Mouse (Mus musculus) hindbrain, embryonic 16.5 days (tissue): ENCODE results near the gene Prrg1. TPM values are rescaled to one million over a fixed set of nuclear protein-coding genes. Genes with fewer than 3 reads are reported as not detected.
A peak's percentile ranks its signal among the peaks of the same experiment; 100 is the strongest.
"Not testable (repeated sequence)": the region's sequence is repeated elsewhere in the genome, so short reads cannot be mapped to it uniquely, and the experiment has no call there.

Experiments
- ATAC-seq: fragments of 200-750 bp; cut with Nextera tagmentation; 2 replicates; pipeline ENCODE4 v1.8.0; 2017; ENCODE audit warnings: moderate TSS enrichment, moderate library complexity
- H3K27ac ChIP-seq: fragments of 300-500 bp; sonication (generic); 2 replicates; pipeline ENCODE4 v1.5.1; 2014; ENCODE audit warnings: low read depth, mild to moderate bottlenecking, control low read depth, low read length, moderate library complexity
- H3K27me3 ChIP-seq: fragments of 300-500 bp; sonication (generic); replicated peaks from 2 replicates; pipeline ENCODE4 v1.6.1; 2014; ENCODE audit warnings: low read length; ENCODE audit not compliant: control insufficient read depth, insufficient read depth
- H3K36me3 ChIP-seq: fragments of 300-500 bp; sonication (generic); 2 replicates; pipeline ENCODE4 v1.6.1; 2014; ENCODE audit warnings: mild to moderate bottlenecking, low read length, moderate library complexity, mixed read lengths; ENCODE audit not compliant: control insufficient read depth, insufficient read depth
- H3K4me1 ChIP-seq: fragments of 300-500 bp; sonication (generic); 2 replicates; pipeline ENCODE4 v1.6.1; 2014; ENCODE audit warnings: low read depth, low read length; ENCODE audit not compliant: control insufficient read depth, insufficient read depth
- H3K4me2 ChIP-seq: fragments of 300-500 bp; sonication (generic); 2 replicates; pipeline ENCODE4 v1.6.1; 2014; ENCODE audit warnings: mild to moderate bottlenecking, low read length, control low read depth, moderate library complexity
- H3K4me3 ChIP-seq: fragments of 300-500 bp; sonication (generic); 2 replicates; pipeline ENCODE4 v1.5.1; 2014; ENCODE audit warnings: mild to moderate bottlenecking, low read length, control low read depth, moderate library complexity
- H3K9ac ChIP-seq: fragments of 300-500 bp; sonication (generic); 2 replicates; pipeline ENCODE4 v1.6.1; 2014; ENCODE audit warnings: low read depth, mild to moderate bottlenecking, control low read depth, low read length, moderate library complexity
- H3K9me3 ChIP-seq: fragments of 300-500 bp; sonication (generic); 2 replicates; pipeline ENCODE4 v1.6.1; 2014; ENCODE audit warnings: mild to moderate bottlenecking, low read length, moderate library complexity; ENCODE audit not compliant: control insufficient read depth
- WGBS: fragments of 180-500 bp; shearing (Covaris S2); extraction: QIAGEN DNeasy Blood & Tissue Kit; methylation state at CpG from one replicate; pipeline ENCODE4 v1.1.7; 2014; 5-methylcytosine and 5-hydroxymethylcytosine counted together
- polyA plus RNA-seq: library from polyadenylated mRNA; unstranded; fragments of >200 nt; fragmentation: Nextera tagmentation; extraction: Ambion mirVana; gene quantifications from 2 replicates; pipeline ENCODE4 v1.2.1, GENCODE M21; 2015

Gene Prrg1
- polyA plus RNA-seq, 1 experiment from 2014 or later = 6.4 TPM

- 75% methylated on average over 2 of the region's 2 CpGs for WGBS
- Histone ChIP-seq H3K9ac (no peak overlapping the region), H3K4me2 (no peak overlapping the region), H3K4me3 (no peak overlapping the region), H3K36me3 (no peaks in the 10 kb centered on the region), H3K27ac (no peak overlapping the region), H3K27me3 (no peaks in the 10 kb centered on the region), H3K9me3 (no peaks in the 10 kb centered on the region), H3K4me1 (no peaks in the 10 kb centered on the region)
- ATAC-seq = no peak
These were observed 44.9 kb downstream of the Prrg1 start for GRCm38 (mm10) chrX:78538632-78539316.

GRCm38 (mm10) chrX:78518301-78518700, 65.4 kb downstream of the Prrg1 start:
- H3K9me3 ChIP-seq = no peaks in the 10 kb centered on the region
- no peak for ATAC-seq
- H3K27ac ChIP-seq = no peak overlapping the region
- H3K4me2 ChIP-seq = no peak overlapping the region
- 92% methylated on average over 2 of the region's 2 CpGs for whole genome bisulfite sequencing
- H3K9ac ChIP-seq = no peak overlapping the region
- no peaks in the 10 kb centered on the region for H3K4me1 ChIP-seq
- no peaks in the 10 kb centered on the region for H3K36me3 ChIP-seq
- H3K4me3 ChIP-seq = no peak overlapping the region
- no peaks in the 10 kb centered on the region for H3K27me3 ChIP-seq

GRCm38 (mm10) chrX:78482987-78483386, 100.7 kb downstream of the Prrg1 start:
- H3K4me3 ChIP-seq = no peak overlapping the region
- no peak for ATAC-seq
- H3K4me1 ChIP-seq = no peaks in the 10 kb centered on the region
- no peaks in the 10 kb centered on the region for H3K27me3 ChIP-seq
- H3K4me2 ChIP-seq = no peak overlapping the region
- H3K9me3 ChIP-seq = no peaks in the 10 kb centered on the region
- no peaks in the 10 kb centered on the region for H3K36me3 ChIP-seq
- no peak overlapping the region for H3K27ac ChIP-seq
- WGBS = 88% methylated on average over 2 of the region's 2 CpGs
- no peak overlapping the region for H3K9ac ChIP-seq

GRCm38 (mm10) chrX:78479710-78480109, 104.0 kb downstream of the Prrg1 start:
- H3K9me3 ChIP-seq = no peaks in the 10 kb centered on the region
- 71% methylated on average over 3 of the region's 3 CpGs for WGBS
- no peak overlapping the region for H3K4me3 ChIP-seq
- no peak overlapping the region for H3K4me2 ChIP-seq
- no peak for ATAC-seq
- H3K36me3 ChIP-seq = no peaks in the 10 kb centered on the region
- H3K27me3 ChIP-seq = no peaks in the 10 kb centered on the region
- H3K9ac ChIP-seq = no peak overlapping the region
- H3K4me1 ChIP-seq = no peaks in the 10 kb centered on the region
- H3K27ac ChIP-seq = no peak overlapping the region

- Histone ChIP-seq H3K4me3 (no peak overlapping the region), H3K27ac (no peak overlapping the region), H3K4me1 (no peaks in the 10 kb centered on the region), H3K9ac (no peak overlapping the region), H3K36me3 (no peaks in the 10 kb centered on the region), H3K9me3 (no peaks in the 10 kb centered on the region), H3K27me3 (no peaks in the 10 kb centered on the region), H3K4me2 (no peak overlapping the region)
- WGBS = 69% methylated on average over 6 of the region's 6 CpGs
- ATAC-seq = peak; percentile 65
These were observed 149.3 kb downstream of the Prrg1 start for GRCm38 (mm10) chrX:78434357-78434756.

- 82% methylated on average over 2 of the region's 2 CpGs for whole genome bisulfite sequencing
These were observed 180.3 kb downstream of the Prrg1 start for GRCm38 (mm10) chrX:78403346-78403745.

More at GRCm38 (mm10) chrX:78403346-78403745, 180.3 kb downstream of the Prrg1 start:
- H3K27me3 ChIP-seq, ATAC-seq, H3K27ac ChIP-seq, H3K36me3 ChIP-seq, H3K4me2 ChIP-seq, H3K4me1 ChIP-seq, H3K9ac ChIP-seq, H3K9me3 ChIP-seq, H3K4me3 ChIP-seq: not testable (repeated sequence)

Other genes starting within 250 kb of the Prrg1 start
- gene 4930480E11Rik, start 214.3 kb downstream of the Prrg1 start, polyA plus RNA-seq = not detected in 2 replicates
- not detected in 2 replicates for gene Fam47c, start 153.9 kb upstream of the Prrg1 start, polyA plus RNA-seq